Mouse (Mus musculus) bone marrow macrophage, adult 2 months (primary cell): ENCODE data around the gene Hipk1. TPM values are rescaled to one million over a fixed set of nuclear protein-coding genes. Genes with fewer than 3 reads are reported as not detected.
A peak's percentile ranks its signal among the peaks of the same experiment; 100 is the strongest.

Experiments used
- H3K27ac ChIP-seq: 2 replicates; pipeline ENCODE4 v1.5.1; 2012; ENCODE audit warnings: low read depth, low read length; ENCODE audit not compliant: insufficient read depth
- H3K4me1 ChIP-seq: 2 replicates; pipeline ENCODE4 v1.6.1; 2012; ENCODE audit warnings: low read length; ENCODE audit not compliant: control insufficient read depth, insufficient read depth
- H3K4me3 ChIP-seq: 2 replicates; pipeline ENCODE4 v1.5.1; 2012; ENCODE audit warnings: mild to moderate bottlenecking, low read length, moderate library complexity; ENCODE audit not compliant: insufficient read depth
- CTCF ChIP-seq: IDR thresholded peaks from 2 replicates; pipeline ENCODE4 v1.5.1; 2012; ENCODE audit warnings: low read depth, mild to moderate bottlenecking, low read length, moderate library complexity
- POLR2A ChIP-seq: IDR thresholded peaks from 2 replicates; pipeline ENCODE4 v1.6.1; 2012; ENCODE audit warnings: mild to moderate bottlenecking, low read depth, low read length, borderline replicate concordance
- polyA plus RNA-seq: library from polyadenylated mRNA; stranded (reverse); fragments of >200 nt; gene quantifications from 2 replicates; pipeline ENCODE4 v1.2.4, GENCODE M21; 2012; ENCODE audit not compliant: missing spikeins, insufficient read depth, insufficient read length

The Hipk1 gene
- polyA plus RNA-seq, 1 experiment = 82.6 TPM

DNA sequence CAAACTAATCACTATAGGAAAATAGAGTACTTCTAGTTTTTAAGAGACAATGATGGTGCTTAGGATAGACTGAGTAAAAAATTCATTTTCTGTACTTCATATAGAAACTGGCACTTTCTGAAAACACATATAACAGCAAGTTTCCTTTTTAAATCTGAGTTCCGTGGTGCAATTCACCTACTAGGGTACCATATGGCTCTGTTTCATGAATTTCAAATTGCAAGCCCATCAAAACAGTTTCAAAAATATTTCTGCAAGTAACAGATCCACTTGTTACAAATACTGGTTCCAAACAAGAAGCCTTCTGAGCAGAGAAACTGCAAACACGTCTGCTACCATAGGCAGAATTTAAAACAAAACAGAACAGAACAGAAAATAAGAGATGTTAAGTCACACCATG is 39.8 kb downstream of the Hipk1 start:
- TF ChIP-seq POLR2A (no peak), CTCF (no peak)
- no peaks in the 10 kb centered on the region for H3K4me1 ChIP-seq
- no peak overlapping the region for H3K4me3 ChIP-seq
- H3K27ac ChIP-seq = no peak overlapping the region

DNA sequence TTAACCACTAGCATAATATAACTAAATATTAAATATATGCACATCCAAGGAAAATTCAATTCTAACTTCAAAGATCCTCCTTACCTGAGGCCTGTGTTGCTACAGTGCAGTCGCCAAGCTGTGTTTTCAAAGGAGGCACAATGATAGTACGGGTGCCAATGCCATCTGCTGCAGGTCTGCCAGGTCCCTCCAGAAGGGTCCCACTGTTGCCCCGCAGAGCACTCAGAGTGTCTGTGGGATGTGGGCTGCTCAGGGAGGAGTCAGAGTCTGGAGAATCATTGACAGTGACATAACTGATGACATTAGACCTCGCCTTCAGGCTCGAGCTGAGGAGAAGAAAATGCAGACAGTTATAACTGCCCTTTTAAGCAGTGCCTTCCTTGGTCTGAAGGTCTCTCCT is 44.7 kb downstream of the Hipk1 start:
- TF ChIP-seq POLR2A (no peak), CTCF (no peak)
- Histone ChIP-seq H3K4me1 (peaks cover 11% of the 10 kb centered on the region), H3K4me3 (no peak overlapping the region), H3K27ac (no peak overlapping the region)

DNA sequence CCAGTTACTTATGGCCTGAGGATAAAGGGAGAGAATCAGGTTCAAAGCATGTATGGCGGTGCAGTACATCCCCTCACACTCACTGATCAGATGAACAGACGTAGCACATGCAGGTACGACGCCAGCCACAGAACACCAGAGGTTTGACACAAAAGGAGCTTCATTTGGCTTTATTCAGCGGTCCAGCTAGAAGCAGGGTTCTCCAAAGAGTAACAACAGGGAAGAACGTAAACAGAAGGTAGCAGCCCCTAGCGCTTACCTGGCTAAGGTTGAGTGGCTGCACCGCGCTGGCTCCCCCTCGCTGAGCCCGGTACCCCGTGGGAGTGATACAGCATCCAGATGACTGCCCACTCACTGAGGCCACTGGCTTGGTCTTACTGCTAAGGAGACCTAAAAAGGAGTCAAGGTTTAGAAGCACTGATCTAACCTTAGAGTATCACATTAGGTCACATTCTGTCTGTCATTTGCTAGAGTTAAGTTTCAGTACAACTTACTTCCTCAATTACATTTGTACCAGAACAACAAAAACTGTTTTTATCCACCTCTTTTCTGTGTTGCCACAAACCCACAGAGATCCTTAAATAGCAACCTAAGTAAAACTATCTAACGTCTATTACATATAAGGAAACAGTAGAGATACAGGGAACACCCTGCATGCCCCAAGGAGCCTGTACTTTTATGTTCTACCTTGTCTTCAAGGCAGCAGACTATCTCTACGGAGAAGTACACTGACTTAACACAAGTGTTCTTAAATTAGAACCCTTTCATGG is 46.2 kb downstream of the Hipk1 start:
- Histone ChIP-seq H3K27ac (no peak overlapping the region), H3K4me1 (peaks cover 11% of the 10 kb centered on the region)

DNA sequence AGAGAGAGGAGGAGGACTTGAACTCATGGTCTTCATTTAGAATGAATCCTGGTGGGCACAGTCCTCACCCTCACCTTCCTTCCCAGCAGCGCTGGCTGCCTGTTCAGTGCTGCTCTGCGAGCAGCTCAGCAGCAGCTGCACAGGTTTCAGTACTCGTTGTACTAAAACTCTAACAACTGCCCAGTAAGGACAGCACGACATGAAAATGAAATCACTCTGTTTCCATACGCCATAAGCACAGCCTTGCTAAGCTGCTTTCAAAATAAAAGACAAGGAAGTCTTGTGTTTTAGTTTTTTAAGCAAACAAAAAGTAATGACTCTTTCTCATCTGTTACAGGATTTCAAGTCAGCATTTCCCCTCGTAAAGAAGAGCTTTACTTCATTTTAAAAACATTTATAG is 48.2 kb downstream of the Hipk1 start:
- no peak overlapping the region for H3K4me3 ChIP-seq
- peaks cover 11% of the 10 kb centered on the region for H3K4me1 ChIP-seq
- no peak overlapping the region for H3K27ac ChIP-seq
- no peak for TF ChIP-seq POLR2A
- TF ChIP-seq CTCF = no peak

More for the DNA sequence above, 46.2 kb downstream of the Hipk1 start:
- no peak overlapping the region for H3K4me3 ChIP-seq
- no peak for TF ChIP-seq CTCF
- no peak for TF ChIP-seq POLR2A

GRCm38 (mm10) chr3:103740342-103740741 is 51.0 kb downstream of the Hipk1 start:
- Histone ChIP-seq H3K4me3 (no peak overlapping the region), H3K4me1 (peaks cover 19% of the 10 kb centered on the region), H3K27ac (no peak overlapping the region)
- no peak for TF ChIP-seq POLR2A
- no peak for TF ChIP-seq CTCF

DNA sequence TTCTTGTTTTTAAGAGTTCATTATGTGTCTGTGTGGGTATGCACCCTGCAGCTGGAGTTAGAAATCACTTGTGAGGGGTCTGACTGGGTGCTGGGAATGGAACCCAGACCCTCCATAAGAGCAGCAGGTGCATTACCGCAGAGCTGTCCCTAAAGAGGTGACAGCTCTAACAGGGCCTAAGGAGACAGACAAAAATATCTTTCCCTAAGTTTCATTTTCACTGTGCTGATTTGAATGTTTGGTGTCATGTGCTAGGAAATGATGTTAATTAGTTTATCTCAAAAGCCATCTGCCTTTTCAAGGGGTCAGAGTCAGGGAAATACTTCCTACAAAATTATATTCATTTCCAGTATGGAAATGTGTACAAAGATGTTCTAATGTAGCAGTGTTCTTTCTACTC is 52.0 kb downstream of the Hipk1 start, which contains the start of gene Gm10964:
Gm10964 (plus strand) TSS at position 38 of the 400 bp plus-strand sequence.
- no peak for TF ChIP-seq CTCF
- TF ChIP-seq POLR2A = no peak
- Histone ChIP-seq H3K27ac (no peak within 1 kb of the TSS), H3K4me3 (no peak within 1 kb of the TSS), H3K4me1 (peaks cover 18% of the 10 kb centered on the region)

- peak; percentile 91 for TF ChIP-seq CTCF
- no peak for TF ChIP-seq POLR2A
- Histone ChIP-seq H3K4me1 (peaks cover 21% of the 10 kb centered on the region), H3K4me3 (no peak within 1 kb of the TSS), H3K27ac (no peak within 1 kb of the TSS)
These were observed 53.4 kb downstream of the Hipk1 start, which contains the start of gene Olfml3 for GRCm38 (mm10) chr3:103737778-103738571. TSS of gene Olfml3 (minus strand) at chr3:103738001.

GRCm38 (mm10) chr3:103737061-103737754 is 54.2 kb downstream of the Hipk1 start:
- no peak for TF ChIP-seq CTCF
- TF ChIP-seq POLR2A = no peak
- peaks cover 21% of the 10 kb centered on the region for H3K4me1 ChIP-seq
- no peak overlapping the region for H3K4me3 ChIP-seq
- H3K27ac ChIP-seq = no peak overlapping the region

GRCm38 (mm10) chr3:103735776-103736600 is 55.4 kb downstream of the Hipk1 start:
- Histone ChIP-seq H3K4me3 (no peak overlapping the region), H3K4me1 (peaks cover 21% of the 10 kb centered on the region), H3K27ac (no peak overlapping the region)
- TF ChIP-seq CTCF (no peak), POLR2A (no peak)
